Mouse (Mus musculus): Measurements from ENCODE around the gene Rufy2. TPM values are rescaled to one million over a fixed set of nuclear protein-coding genes. Genes with fewer than 3 reads are reported as not detected.

Rufy2 gene
- polyA plus RNA-seq (2012; ENCODE audit: insufficient read depth, insufficient read length, low replicate concordance, missing spikeins) = not detected in 2 replicates

DNA sequence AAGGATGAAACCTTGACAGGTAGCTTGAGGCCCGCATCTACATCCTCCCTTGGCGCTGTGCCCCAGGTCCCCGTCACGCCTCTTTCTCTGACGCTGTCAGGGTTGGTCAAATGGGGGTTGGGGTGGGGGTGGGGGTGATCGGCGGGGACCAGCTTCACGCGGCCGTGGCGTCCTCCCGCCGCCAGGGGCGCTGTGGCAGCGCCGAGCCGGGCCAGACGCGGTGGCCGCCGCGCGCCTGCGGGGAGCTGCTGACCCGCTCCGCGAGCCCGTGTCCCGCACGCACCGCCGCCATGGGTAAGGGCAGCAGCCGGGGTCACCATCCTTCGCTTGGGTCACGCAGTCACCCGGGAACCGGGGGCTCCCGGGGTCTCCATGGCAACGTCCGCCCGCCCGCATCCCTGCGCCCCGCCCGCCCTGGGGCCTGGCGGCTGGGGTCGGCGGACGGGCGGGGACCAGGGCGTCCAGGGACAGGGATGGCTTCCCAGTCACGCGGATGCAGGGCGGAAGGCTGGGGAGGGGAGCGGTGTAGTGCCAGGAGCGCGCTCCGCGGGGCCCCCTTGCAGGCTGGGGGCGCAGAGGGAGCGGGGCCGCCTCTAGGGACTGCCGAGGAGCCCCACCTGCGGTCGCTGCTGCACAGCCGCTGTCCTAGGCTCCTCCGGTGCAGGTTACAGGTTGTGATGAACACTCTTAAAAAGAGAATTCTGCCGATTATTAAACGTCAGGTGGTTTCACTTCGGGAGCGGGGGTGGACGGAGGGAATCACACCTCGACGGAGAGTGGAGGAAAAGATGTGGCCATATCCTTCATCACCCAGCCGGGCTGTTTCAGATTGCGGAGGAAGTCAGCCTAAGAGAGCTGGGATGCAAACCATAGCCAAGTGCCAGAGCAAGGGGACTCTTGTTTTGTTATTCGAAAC lies at the start of gene Rufy2:
Gene Rufy2, plus strand, starts transcription at position 185 of the 916 bp plus-strand sequence.
- Histone ChIP-seq H3K27ac (ENCODE audit: insufficient read depth, low read depth, low read length) (peak within 1 kb of the TSS; percentile 68), H3K4me1 (ENCODE audit: control insufficient read depth, insufficient read depth, low read length) (peaks cover 8% of the 10 kb centered on the region), H3K4me3 (ENCODE audit: insufficient read depth, low read depth, low read length) (peak within 1 kb of the TSS; percentile 92)
- TF ChIP-seq CTCF (IDR thresholded peaks at IDR 0.05; ENCODE audit: insufficient read depth, low read depth, low read length) = peak; percentile 79; the same call in 1 of the 2 replicates
- peak; percentile 78 for TF ChIP-seq POLR2A (IDR thresholded peaks at IDR 0.05; ENCODE audit: insufficient read depth, low read depth, low read length)
- under 1% methylated on average over 76 of the region's 77 CpGs for WGBS

DNA sequence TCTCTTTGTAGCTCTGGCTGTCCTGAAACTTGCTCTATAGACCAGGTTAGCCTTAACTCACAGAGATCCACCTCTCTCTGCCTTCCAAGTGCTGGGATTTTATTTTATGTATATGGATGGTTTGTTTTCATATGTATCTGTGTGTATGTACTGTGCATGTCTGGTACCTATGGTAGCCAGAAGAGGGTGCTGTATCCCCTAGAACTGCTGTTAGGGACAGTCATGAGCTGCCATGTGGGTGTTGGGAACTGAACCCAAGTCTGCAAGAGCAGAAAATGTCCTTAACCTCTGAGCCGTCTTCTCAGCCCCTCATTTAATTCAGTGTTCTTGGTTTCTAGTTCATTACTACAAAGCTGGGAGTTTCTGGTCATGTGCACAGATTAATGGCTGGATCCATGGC lies 47.6 kb upstream of the Rufy2 start:
- TF ChIP-seq CTCF (IDR thresholded peaks at IDR 0.05; ENCODE audit: insufficient read depth, low read depth, low read length) = no peak
- TF ChIP-seq POLR2A (IDR thresholded peaks at IDR 0.05; ENCODE audit: insufficient read depth, low read depth, low read length) = no peak
- 94% methylated on average over 1 of the region's 1 CpGs for WGBS
- H3K4me1 ChIP-seq (ENCODE audit: control insufficient read depth, insufficient read depth, low read length) = no peaks in the 10 kb centered on the region
- H3K27ac ChIP-seq (ENCODE audit: insufficient read depth, low read depth, low read length) = no peak overlapping the region
- H3K4me3 ChIP-seq (ENCODE audit: insufficient read depth, low read depth, low read length) = no peak overlapping the region

DNA sequence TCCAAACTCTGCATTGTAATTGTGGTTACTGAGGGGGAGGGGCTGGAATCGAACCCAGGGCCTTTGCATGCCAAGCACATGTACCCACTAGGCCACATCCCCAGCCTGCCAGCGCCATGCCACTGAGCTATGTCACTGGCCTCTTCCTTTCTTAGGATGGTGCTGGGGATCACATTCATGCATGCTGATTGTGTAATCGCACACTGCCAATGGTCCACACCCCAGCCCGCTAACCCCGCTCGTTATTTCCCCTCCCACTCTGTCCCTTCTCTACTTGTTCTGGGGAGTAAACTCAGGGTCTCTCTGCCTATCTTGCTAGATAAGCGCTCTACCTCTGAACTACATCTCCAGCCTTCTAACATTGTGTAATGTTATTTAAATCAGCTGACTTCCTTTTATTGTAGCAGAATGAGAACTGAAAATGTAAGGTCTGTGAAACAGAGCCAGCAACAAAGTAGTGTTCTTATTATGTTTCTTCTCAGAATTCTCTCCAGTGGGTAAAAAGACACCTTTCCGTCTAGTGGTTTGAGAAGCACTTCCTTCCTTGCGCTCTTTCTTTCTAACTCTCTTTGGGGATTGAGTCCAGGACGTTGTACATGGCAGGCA lies 34.9 kb upstream of the Rufy2 start:
- TF ChIP-seq CTCF (IDR thresholded peaks at IDR 0.05; ENCODE audit: insufficient read depth, low read depth, low read length) = no peak
- TF ChIP-seq POLR2A (IDR thresholded peaks at IDR 0.05; ENCODE audit: insufficient read depth, low read depth, low read length) = no peak
- WGBS = 89% methylated on average over 10 of the region's 10 CpGs
- no peak overlapping the region for H3K4me3 ChIP-seq (ENCODE audit: insufficient read depth, low read depth, low read length)

DNA sequence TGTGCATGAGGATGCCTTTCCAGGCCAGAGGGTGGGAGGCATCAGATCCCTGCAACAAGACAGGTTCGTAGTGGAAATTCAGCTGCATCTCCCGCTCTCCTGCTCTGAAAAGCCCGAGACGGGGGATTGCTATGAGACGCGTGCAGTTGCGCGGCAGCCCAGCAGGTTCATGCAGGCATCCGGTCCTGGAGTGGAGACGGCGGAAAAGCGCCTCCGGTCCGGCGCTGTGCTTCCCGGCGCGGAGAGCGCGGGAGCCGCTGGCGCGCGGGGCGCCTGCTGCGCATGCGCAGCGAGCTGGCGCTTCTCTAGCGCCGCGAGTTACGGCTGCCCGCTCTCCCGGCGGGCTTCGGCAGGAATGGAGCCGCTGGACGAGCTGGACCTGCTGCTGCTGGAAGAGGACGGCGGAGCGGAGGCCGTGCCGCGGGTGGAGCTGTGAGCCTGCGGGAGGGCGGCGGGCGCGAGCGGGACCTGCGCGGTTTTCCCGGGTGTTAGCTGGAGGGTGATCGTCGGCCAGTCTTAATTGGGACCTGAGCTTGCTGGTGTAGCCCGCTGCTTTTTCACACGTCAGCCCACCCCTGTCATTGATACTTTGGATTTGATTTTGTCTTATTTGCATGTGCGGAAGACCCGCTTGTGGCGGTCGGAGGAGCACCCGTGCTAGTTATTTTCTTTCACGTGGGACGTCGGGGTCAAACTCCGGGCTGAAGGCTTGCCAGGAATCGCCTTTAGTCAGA lies 33.1 kb upstream of the Rufy2 start, which contains the start of gene Dna2:
Gene Dna2, plus strand, starts transcription at position 289 of the 734 bp plus-strand sequence.
- peak within 1 kb of the TSS; percentile 93 for H3K4me3 ChIP-seq (ENCODE audit: insufficient read depth, low read depth, low read length)
- under 1% methylated on average over 67 of the region's 68 CpGs for WGBS
- TF ChIP-seq POLR2A (IDR thresholded peaks at IDR 0.05; ENCODE audit: insufficient read depth, low read depth, low read length) (peak; percentile 43; the same call in 1 of the 2 replicates), CTCF (IDR thresholded peaks at IDR 0.05; ENCODE audit: insufficient read depth, low read depth, low read length) (peak; percentile 23; the same call in 1 of the 2 replicates)
- H3K27ac ChIP-seq (ENCODE audit: insufficient read depth, low read depth, low read length) = no peak within 1 kb of the TSS
- H3K4me1 ChIP-seq (ENCODE audit: control insufficient read depth, insufficient read depth, low read length) = no peaks in the 10 kb centered on the region

More for the DNA sequence above, 34.9 kb upstream of the Rufy2 start:
- Histone ChIP-seq H3K27ac (ENCODE audit: insufficient read depth, low read depth, low read length) (no peak overlapping the region), H3K4me1 (ENCODE audit: control insufficient read depth, insufficient read depth, low read length) (no peaks in the 10 kb centered on the region)

DNA sequence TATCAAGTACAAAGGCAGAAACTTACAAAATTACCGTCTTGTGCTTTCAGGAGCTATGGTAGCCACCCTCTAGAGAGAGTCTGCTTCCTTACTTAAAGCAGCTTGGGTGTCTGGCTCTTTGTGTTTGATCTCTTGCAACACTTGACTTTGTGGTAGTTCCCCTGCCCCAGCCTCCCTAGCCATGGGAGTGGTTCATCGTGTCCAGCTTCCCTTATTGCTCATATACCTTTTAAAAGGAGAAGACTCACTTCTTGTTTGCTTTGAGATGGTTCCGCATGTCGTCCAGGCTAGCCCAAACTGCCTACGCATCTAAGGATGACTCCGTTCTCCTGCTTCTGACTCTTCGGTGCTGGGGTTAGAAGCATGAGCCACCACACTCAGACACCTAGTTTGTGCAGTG lies 31.5 kb upstream of the Rufy2 start:
- H3K4me1 ChIP-seq (ENCODE audit: control insufficient read depth, insufficient read depth, low read length) = no peaks in the 10 kb centered on the region
- 93% methylated on average over 7 of the region's 7 CpGs for WGBS
- TF ChIP-seq CTCF (IDR thresholded peaks at IDR 0.05; ENCODE audit: insufficient read depth, low read depth, low read length) (no peak), POLR2A (IDR thresholded peaks at IDR 0.05; ENCODE audit: insufficient read depth, low read depth, low read length) (no peak)

DNA sequence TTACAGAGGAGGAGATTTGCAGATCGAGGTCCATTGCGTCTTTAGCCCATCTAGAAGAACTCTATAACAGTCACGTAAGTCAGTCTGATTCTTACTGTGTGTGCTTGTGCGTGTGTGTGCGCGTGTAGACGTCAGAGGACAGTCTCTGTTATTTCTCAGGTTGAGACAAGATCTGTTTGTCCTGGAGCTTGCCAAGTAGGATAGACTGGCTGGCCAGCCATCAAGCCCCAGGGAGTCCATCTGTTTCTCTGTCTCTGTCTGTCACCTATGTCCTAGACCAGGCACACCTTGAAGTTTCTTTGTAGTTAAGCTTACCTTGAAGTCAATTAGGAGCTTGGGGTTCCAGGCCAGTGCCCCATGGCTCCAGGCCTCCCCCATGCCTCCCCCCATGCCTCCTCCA lies 16.1 kb upstream of the Rufy2 start:
- no peak overlapping the region for H3K27ac ChIP-seq (ENCODE audit: insufficient read depth, low read depth, low read length)
- WGBS = 97% methylated on average over 7 of the region's 7 CpGs
- TF ChIP-seq CTCF (IDR thresholded peaks at IDR 0.05; ENCODE audit: insufficient read depth, low read depth, low read length) (no peak), POLR2A (IDR thresholded peaks at IDR 0.05; ENCODE audit: insufficient read depth, low read depth, low read length) (no peak)
- no peaks in the 10 kb centered on the region for H3K4me1 ChIP-seq (ENCODE audit: control insufficient read depth, insufficient read depth, low read length)
- no peak overlapping the region for H3K4me3 ChIP-seq (ENCODE audit: insufficient read depth, low read depth, low read length)

More for the DNA sequence above, 31.5 kb upstream of the Rufy2 start:
- Histone ChIP-seq H3K27ac (ENCODE audit: insufficient read depth, low read depth, low read length) (no peak overlapping the region), H3K4me3 (ENCODE audit: insufficient read depth, low read depth, low read length) (no peak overlapping the region)

DNA sequence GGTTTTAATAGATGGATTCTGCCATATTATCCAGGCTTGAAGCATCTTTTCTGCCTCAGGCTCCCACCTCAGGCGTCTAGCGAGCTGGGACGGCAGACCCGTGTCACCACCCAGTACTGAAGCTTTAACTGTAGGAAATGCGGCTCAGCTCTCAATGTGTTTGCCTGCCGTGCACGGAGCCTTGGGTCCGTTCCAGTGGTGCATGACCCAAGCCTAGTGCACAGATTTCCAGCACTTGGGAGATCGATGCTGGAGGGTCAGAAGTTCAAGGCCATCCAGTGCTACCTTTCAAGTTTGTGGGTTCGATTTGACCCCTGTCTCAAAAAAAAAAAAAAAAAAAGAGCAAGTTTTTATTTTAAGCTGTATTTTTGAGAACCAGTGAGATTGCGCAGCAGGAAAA lies 14.2 kb upstream of the Rufy2 start:
- H3K4me3 ChIP-seq (ENCODE audit: insufficient read depth, low read depth, low read length) = no peak overlapping the region
- no peak overlapping the region for H3K27ac ChIP-seq (ENCODE audit: insufficient read depth, low read depth, low read length)
- 95% methylated on average over 11 of the region's 11 CpGs for WGBS
- no peak for TF ChIP-seq CTCF (IDR thresholded peaks at IDR 0.05; ENCODE audit: insufficient read depth, low read depth, low read length)
- no peak for TF ChIP-seq POLR2A (IDR thresholded peaks at IDR 0.05; ENCODE audit: insufficient read depth, low read depth, low read length)
- no peaks in the 10 kb centered on the region for H3K4me1 ChIP-seq (ENCODE audit: control insufficient read depth, insufficient read depth, low read length)

DNA sequence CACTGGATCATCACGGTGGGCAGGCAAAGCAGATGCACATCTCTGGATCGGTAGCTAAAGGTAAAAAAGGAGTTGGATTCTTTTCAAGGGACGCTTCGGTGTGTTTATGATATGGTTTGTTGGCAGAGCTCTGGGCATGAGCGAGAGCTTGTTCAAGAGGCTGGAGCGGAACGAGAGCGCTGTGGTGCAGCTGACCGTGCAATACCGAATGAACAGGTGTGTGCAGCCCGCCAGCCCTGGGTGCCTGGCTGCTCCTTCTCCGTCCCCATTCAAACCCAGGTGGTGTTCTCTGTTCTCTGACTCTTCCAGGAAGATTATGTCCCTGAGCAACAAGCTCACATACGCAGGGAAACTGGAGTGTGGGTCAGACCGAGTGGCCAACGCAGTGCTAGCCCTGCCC lies 13.7 kb upstream of the Rufy2 start:
- WGBS = 97% methylated on average over 15 of the region's 15 CpGs
- no peak overlapping the region for H3K4me3 ChIP-seq (ENCODE audit: insufficient read depth, low read depth, low read length)
- no peak overlapping the region for H3K27ac ChIP-seq (ENCODE audit: insufficient read depth, low read depth, low read length)
- no peaks in the 10 kb centered on the region for H3K4me1 ChIP-seq (ENCODE audit: control insufficient read depth, insufficient read depth, low read length)
- TF ChIP-seq CTCF (IDR thresholded peaks at IDR 0.05; ENCODE audit: insufficient read depth, low read depth, low read length) (no peak), POLR2A (IDR thresholded peaks at IDR 0.05; ENCODE audit: insufficient read depth, low read depth, low read length) (no peak)

Measured in olfactory bulb, adult 2 months (tissue).